In the genomic region with DNA sequence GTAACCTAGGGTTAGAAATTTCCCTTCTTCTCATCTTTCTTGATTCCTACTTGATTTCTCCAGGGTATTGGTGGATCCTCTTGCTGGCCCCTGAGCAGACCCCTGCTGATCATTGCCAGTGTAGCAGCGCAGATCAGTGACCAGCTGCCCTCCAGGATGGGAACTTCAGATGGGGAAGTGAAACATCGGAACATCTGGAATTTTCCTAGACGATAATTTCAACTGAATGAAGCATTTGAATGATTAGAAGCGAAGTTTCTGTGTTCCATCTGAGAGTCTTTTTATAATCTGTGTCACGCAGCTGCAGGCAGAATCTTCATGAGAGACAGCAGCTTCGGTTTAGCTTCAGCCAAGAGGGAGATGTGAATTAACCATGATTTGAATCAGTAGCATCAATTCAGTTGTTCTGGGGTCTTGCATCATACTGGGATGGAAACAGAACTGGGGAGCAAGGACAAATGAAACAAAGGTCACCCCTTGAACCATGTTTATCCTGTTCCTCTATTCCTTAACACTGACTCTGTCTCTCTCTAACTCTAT, we compare ENCODE assay signal across 13 mouse cellular contexts.
"Had no signal": no experiment of that assay in that cellular context is flagged by ENCODE, and none has a peak within 500 bp of the region (broad histone marks: within the 10 kb centered on the region; RNA-seq: fewer than 3 reads in every experiment).

No protein-coding gene starts in this region.

- DNase-seq: kidney, adult 18-20 months; kidney, postnatal 14 days; layer of hippocampus, postnatal 36 days; left cerebral cortex, postnatal 4 days; lung, adult 18-20 months; midbrain, embryonic 14.5 days; right cerebral cortex, postnatal 4 days; thymus, postnatal 36 days had no signal

- H3K4me3 ChIP-seq: limb, embryonic 13.5 days; midbrain, embryonic 10.5 days; myocyte; neural tube, embryonic 15.5 days had no signal

- H3K27ac ChIP-seq: limb, embryonic 13.5 days; liver, embryonic 14.5 days; midbrain, embryonic 10.5 days; neural tube, embryonic 15.5 days had no signal
